Mouse (Mus musculus) right cerebral cortex, postnatal 14 days (tissue): ENCODE measurements around the gene Orai2.
A peak's percentile ranks its signal among the peaks of the same experiment; 100 is the strongest.
"Not testable (repeated sequence)": the region's sequence is repeated elsewhere in the genome, so short reads cannot be mapped to it uniquely, and the experiment has no call there.

Experiments used
- DNase-seq: peaks from one replicate; pipeline ENCODE4 v3.0.0; 2022

Orai2 gene

DNA sequence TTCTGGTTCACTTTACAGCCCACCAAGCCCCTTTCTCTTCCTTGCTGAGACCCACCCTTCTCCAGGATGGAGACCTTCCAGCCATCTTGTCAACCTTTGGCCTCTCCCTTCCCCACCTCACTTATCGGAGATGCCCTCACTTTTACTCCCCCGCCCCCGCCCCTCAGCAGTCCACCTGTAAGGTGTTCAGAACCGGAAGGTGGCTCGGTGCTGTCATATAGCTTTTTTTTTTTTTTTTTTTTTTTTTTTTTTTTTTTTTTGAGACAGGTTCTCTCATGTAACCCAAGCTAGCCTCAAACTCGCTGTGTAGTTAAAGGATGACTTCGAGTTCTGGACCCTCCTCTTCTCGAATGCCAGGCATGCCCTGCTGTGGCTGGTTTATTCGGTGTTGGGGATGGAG, 2.4 kb upstream of the Orai2 start:
- DNase-seq: no peak

DNA sequence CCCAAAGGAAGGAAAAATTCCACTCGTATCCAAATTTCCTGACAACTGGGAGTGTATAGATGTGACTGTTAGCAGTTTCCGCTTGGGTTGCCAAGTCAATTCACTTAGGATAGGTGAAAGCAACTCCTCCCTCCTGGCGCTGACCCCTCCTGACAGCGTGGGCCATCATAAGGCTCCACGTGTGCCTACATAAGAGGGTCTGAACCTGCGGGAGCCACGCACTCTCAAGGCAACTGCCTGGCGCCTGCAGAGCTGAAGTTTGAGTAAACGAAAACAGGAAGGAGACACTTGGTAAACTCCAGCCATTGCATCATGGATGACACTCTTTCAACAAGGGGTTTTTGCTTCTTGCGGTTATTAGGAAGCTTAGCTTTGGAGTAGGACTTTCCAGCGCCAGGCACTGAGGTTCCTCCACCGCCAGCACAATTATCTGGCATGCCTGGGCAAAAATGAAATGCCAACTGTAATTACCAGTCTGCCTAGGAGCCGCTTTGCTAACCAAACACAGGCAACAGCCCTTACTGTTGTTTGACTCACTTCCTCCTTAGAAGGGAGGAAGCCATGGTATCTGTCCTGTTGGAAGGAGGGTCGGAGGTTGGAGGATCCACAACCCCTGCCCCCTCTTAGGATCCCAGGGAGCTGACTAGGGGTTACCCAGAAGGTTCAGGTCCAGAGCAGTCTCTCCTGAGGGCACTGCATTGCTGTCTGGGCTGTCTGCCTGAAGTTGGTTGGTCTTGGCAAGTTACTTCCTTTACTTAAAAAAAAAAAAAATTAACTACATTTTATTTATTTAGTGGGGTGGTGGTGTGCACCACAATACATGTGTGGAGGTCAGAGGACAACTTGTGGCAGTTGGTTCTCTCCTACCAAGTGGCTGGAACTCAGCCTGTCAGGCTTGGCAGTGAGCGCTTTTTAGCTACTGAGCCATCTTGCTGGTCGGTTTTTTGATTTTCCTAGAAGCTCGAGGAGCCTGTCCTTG, 1.1 kb upstream of the Orai2 start:
- no peak for DNase-seq

DNA sequence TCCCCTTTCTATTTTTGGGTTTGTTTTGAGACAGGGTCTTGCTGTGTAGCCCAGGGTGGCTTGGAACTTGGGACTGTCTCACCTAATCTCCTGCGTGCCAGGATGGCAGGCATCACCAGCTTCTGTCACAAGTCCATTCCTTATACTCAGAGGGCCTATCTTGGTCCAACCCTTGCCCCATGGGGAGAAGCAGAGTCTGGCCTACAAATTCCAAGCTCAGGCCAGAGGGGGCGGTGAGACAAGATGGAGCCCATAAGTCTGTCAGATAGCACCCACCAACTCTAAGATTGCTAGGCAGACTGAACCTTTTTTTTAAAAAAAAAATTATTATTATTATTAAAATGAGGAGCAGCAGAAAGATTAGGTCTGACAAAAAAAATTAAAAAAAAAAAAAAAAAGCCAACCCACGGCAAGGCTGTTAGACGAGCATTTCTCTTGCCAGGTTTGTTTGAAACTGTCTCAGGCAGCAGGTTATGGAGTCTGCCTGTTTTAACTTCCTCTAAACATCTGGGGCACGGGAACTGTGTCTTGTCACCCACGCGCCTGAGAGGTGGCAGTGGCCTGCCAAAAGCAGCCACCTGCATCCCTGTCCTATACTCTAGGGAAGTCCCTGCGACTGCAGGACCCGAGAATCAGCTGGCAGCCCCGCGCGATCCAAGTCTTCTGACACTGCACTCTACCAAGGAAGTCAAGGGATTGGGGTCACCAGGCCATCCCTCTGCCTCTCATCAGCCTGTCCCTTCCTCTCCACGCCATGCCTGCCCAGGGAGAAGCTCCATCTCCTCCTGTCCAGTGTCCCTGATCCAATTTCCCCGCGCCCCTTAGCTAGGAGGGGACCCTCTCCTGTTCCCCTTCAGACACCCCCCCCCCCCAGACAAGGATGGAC, 644 bp downstream of the Orai2 start:
- peak; percentile 40 for DNase-seq

GRCm38 (mm10) chr5:136168071-136168470, 2.4 kb downstream of the Orai2 start:
- DNase-seq: no peak

GRCm38 (mm10) chr5:136167296-136167695, 3.2 kb downstream of the Orai2 start:
- no peak for DNase-seq

DNA sequence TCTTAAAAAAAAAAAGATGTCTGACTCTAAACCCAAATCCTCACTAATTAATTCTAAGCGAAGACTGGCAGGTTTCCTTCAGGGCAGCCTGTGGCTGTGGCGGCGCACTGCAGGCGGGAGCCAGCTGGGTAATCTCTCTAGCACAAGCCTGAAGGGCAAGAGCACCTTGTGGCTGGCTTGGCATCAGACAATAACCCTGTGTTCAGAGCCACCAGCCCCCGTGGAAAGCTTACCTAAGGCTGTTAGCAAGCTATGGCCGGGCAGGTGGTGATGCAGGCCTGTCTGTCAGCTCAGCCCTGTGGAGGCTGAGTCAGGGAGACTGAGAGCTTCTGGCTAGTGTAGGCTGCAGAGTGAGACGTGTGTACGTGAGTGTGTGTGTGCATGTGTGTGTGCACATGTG, 5.3 kb downstream of the Orai2 start:
- no peak for DNase-seq

DNA sequence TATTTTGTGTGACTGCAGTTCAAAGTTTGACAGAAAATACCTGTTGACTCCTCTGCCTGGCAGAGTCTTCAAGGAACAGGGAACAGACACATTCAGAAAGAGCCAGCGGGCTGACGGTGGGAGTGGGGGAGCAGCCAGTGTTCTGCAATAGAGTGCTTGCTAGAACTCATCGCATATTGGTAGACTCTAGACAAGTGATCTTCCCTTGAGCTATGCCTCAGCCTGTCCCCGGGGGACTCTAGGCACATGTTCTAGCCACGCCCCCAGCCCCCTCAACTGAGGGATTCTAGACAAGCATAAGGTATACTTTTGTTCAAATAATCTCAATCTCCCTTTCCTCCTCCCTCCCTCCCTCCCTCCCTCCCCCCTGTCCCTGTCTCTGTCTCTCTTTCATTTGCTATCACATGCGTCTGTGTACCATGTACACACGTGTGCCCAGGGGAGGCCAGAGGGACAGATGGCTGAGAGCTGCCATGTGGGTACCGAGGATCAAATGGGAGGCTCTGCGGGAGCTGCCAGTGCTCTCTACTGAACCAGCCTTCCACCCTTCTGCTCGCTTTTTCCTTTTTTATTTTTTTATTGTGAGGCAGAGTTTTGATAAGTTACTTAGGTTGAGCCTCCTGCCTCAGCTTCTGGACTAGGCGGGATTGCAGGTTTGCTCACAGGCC, 6.6 kb downstream of the Orai2 start:
- DNase-seq: no peak

DNA sequence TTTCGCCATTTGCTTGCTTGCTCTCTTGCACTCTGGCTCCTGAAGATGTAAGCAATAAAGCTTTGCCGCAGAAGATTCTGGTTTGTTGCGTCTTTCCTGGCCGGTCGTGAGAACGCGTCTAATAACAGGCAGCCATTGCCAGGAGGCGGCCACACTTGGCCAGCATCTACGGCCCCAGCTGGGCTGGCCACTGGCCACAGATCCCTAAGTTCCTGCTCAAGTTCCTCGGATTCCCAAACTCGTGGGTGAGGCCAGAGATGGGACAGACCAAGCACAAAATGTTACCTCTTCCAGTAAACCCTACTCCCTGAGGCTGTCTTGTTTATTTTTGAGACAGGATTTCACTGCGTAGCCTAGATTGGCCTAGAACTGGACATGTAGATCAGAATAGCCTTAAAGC, 10.4 kb downstream of the Orai2 start:
- DNase-seq: not testable (repeated sequence)

GRCm38 (mm10) chr5:136155399-136155798, 15.1 kb downstream of the Orai2 start:
- DNase-seq: no peak

- no peak for DNase-seq
Observed at GRCm38 (mm10) chr5:136152365-136152764, 18.1 kb downstream of the Orai2 start.

- not testable (repeated sequence) for DNase-seq
Observed at GRCm38 (mm10) chr5:136149134-136149576, 21.4 kb downstream of the Orai2 start.

- DNase-seq: no peak
Observed at GRCm38 (mm10) chr5:136147704-136148103, 22.8 kb downstream of the Orai2 start.

GRCm38 (mm10) chr5:136146936-136147335, 23.6 kb downstream of the Orai2 start:
- no peak for DNase-seq

DNA sequence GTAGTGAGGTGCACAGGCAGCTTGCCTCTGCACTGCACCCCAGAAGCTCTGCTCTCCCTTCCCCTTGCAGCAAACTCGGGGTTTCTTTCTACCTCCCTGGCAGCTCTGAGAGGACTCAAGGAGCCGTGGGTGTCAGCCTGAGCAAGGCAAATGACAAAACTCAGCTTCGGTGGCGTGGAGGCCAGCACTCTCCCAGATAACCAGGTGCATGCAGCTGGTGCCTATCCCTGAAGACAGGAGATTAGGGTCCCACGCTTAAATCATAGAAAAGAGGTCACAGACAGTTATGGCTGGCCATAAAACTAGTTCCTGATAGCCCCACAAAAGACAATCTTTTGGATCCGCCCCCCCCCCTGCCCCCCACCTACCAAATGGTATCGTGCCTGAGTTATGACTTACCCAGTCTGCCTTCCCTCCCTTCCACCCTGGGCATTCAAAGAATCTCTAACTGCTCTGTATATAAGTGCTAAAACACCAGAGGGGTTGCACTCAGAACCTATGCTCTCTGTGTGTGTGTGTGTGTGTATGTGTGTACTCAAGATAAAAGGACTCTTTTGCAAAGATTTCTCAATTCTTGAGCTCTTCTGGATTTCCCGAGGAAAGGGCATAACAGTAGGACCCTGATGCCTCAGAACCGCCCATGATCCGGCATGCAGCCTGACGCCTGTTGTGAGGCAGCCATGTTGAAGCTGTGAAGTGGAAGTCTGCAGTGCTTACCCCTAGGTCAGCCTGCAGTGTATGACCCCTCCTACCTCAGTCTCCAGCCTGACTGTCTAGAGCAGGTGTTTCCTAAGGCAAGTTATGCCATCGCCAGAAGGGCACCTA, 25.7 kb downstream of the Orai2 start:
- no peak for DNase-seq

DNA sequence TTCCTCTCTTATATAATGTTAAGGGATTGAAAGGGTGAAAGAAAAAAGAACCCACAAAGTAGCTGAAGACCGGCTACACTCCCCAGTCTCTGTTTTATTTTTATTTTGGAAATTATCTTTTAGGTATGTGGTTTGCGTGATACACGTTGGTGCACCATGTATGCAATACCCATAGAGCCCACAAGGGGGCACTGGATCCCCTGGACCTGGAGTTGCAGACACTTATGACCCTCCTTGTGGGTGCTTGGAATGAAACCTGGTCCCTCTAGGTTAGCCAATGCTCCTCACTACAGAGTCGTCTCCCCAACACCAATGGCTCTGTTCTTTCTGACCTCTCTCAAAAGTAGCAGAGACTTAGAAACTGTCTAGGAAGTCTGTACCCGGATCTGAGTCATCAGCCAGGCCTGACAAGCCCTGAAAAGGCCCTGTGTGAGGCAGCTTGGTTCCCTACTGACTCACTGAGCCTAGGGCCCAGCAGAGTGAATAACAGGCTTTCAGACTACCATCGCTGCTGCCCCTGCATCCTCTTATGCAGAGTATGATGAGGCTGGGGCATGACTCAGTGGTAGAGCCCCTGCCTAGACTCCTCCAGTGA, 27.3 kb downstream of the Orai2 start:
- no peak for DNase-seq

- DNase-seq: no peak
Observed at GRCm38 (mm10) chr5:136142746-136143145, 27.8 kb downstream of the Orai2 start.

- DNase-seq: peak; percentile 47
Observed at GRCm38 (mm10) chr5:136140057-136140482, 30.4 kb downstream of the Orai2 start.

DNA sequence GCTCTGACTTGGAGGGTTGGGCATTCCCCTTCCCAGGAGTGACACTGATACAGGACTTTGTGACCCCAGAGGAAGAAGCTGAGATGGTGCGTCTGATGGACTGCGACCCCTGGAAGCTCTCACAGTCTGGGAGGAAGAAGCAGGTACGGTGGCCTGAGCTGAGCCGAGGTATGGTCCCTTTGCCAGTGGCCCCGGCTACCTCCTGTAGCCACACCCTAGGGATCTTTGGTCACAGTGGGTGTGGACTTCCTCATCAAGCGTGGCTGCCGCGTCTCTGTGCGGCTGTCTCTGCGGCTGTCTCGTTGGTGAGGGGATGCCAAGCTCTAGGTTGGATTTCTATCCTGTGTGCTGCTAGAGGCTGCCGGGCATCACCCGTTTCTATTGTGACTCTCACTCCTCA, 31.1 kb downstream of the Orai2 start:
- DNase-seq: no peak

GRCm38 (mm10) chr5:136137658-136138274, 32.7 kb downstream of the Orai2 start:
- peak; percentile 53 for DNase-seq

DNA sequence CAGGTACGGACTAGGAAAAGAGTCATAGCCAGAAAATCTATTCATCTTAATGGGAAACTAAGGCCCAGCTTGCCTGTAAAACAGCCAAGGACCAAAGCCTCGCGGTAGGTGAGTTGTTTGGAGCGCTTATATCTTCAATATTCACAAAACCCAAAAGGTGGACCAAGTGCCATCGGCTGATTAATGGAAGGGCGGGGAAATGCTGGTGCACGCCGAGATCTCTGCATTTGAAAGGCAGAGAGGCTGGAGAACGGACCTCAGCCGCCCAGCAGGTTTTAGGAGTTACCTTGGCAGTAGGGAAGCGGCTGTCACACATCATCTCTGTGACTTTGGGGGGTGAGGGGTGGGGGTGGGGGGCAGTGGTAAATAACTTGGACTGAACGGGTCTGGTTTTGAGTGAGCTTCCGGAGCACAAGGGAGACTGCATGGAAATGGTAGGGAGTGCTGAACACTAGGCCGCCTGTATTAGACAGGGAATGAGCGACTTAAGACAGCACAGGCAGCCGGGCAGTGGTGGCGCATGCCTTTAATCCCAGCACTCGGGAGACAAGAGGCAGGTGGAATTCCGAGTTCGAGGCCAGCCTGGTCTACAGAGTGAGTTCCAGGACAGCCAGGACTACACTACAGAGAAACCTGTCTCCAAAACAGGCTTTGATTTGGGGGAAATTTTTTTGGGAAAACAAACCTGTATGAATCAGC, 34.1 kb downstream of the Orai2 start:
- DNase-seq: no peak
